Mouse (Mus musculus) lung, adult 2 months (tissue): ENCODE data around the gene Acads.

Experiments used
- CTCF ChIP-seq: fragments of 200-500 bp; IDR thresholded peaks from 2 replicates; pipeline ENCODE4 v1.5.1; 2011; ENCODE audit warnings: mild to moderate bottlenecking, low read length, control low read depth; ENCODE audit not compliant: insufficient read depth
- POLR2A ChIP-seq: fragments of 200-500 bp; IDR thresholded peaks from 2 replicates; pipeline ENCODE4 v1.6.1; 2011; ENCODE audit warnings: low read depth, mild to moderate bottlenecking, control low read depth, low read length, borderline replicate concordance; ENCODE audit errors: extremely low read depth

DNA sequence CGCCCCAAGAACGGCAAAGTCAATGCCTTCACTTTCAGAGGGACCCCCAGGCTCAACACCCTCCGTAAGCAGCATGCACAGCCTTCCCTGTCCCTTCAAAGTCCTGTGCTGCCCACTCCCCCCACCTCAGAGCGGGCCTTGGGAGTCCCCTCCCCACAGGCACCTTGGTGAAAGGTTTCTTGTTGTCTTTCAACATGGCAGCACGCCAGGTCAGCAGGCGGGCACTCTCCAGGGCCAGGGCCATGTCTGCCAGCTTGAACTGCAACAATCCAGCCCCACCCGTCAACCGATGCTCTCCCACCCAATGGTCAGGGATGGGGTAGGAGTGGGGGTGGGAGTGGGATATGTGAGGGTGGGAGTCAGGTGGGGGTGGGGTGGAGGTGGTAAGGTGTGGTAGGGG, 8.0 kb downstream of the Acads start:
- TF ChIP-seq POLR2A (no peak), CTCF (no peak)
